Mouse (Mus musculus): Measurements from ENCODE around the gene Lingo2. TPM values are rescaled to one million over a fixed set of nuclear protein-coding genes. Genes with fewer than 3 reads are reported as not detected.
"Not testable (repeated sequence)": the region's sequence is repeated elsewhere in the genome, so short reads cannot be mapped to it uniquely, and the experiment has no call there.

The Lingo2 gene
- polyA plus RNA-seq, 1 experiment from 2014 or later, result 44.5 TPM

- WGBS, result 73% methylated on average over 7 of the region's 7 CpGs
- Histone ChIP-seq H3K9ac (no peak overlapping the region), H3K9me3 (no peaks in the 10 kb centered on the region), H3K36me3 (no peaks in the 10 kb centered on the region), H3K27me3 (no peaks in the 10 kb centered on the region), H3K4me1 (replicated peaks) (no peaks in the 10 kb centered on the region; the same call in 1 of the 2 replicates), H3K4me2 (no peak overlapping the region), H3K4me3 (no peak overlapping the region), H3K27ac (replicated peaks) (no peak overlapping the region)
- no peak for ATAC-seq (ENCODE audit: low read depth)
Observed at GRCm38 (mm10) chr4:35770810-35771209, 1180.7 kb downstream of the Lingo2 start.

DNA sequence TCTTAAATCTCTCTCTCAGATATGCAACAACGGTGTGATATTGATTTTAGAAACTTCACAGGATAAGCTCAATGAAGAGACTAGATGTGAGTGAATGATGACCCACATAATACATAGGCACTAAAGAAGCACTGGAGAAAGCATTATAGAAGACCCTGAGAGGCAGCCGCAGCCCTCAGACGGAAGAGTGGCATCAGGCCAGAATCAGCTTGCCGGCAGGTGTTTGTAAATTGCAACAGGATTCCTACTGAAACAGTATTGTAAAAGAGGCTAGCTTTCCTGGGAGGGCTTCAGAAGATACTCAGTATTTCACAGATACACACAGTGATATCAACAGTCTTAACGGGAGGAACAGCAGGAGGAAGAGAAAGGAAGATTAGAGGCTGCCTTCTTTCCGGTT is 1184.6 kb downstream of the Lingo2 start:
- H3K27ac ChIP-seq (replicated peaks), result no peak overlapping the region
- ATAC-seq (ENCODE audit: low read depth), result no peak
- no peaks in the 10 kb centered on the region for H3K36me3 ChIP-seq
- 68% methylated on average over 6 of the region's 6 CpGs for WGBS
- no peaks in the 10 kb centered on the region for H3K27me3 ChIP-seq
- no peak overlapping the region for H3K4me2 ChIP-seq
- no peaks in the 10 kb centered on the region; the same call in 1 of the 2 replicates for H3K4me1 ChIP-seq (replicated peaks)
- H3K9me3 ChIP-seq, result no peaks in the 10 kb centered on the region
- H3K4me3 ChIP-seq, result no peak overlapping the region
- H3K9ac ChIP-seq, result no peak overlapping the region

- WGBS, result 91% methylated on average over 5 of the region's 5 CpGs
- no peak for ATAC-seq (ENCODE audit: low read depth)
- no peaks in the 10 kb centered on the region for H3K9me3 ChIP-seq
- H3K27ac ChIP-seq (replicated peaks), result no peak overlapping the region
- H3K36me3 ChIP-seq, result no peaks in the 10 kb centered on the region
- H3K4me2 ChIP-seq, result no peak overlapping the region
- H3K9ac ChIP-seq, result no peak overlapping the region
- H3K27me3 ChIP-seq, result no peaks in the 10 kb centered on the region
- no peaks in the 10 kb centered on the region for H3K4me1 ChIP-seq (replicated peaks)
- H3K4me3 ChIP-seq, result no peak overlapping the region
Observed at GRCm38 (mm10) chr4:35761181-35761580, 1190.4 kb downstream of the Lingo2 start.

GRCm38 (mm10) chr4:35752121-35752860 is 1199.3 kb downstream of the Lingo2 start:
- Histone ChIP-seq H3K4me2 (no peak overlapping the region), H3K27ac (replicated peaks) (no peak overlapping the region), H3K4me1 (replicated peaks) (no peaks in the 10 kb centered on the region), H3K27me3 (no peaks in the 10 kb centered on the region), H3K9me3 (no peaks in the 10 kb centered on the region), H3K36me3 (no peaks in the 10 kb centered on the region), H3K4me3 (no peak overlapping the region), H3K9ac (no peak overlapping the region)
- WGBS, result 68% methylated on average over 6 of the region's 6 CpGs
- no peak for ATAC-seq (ENCODE audit: low read depth)

DNA sequence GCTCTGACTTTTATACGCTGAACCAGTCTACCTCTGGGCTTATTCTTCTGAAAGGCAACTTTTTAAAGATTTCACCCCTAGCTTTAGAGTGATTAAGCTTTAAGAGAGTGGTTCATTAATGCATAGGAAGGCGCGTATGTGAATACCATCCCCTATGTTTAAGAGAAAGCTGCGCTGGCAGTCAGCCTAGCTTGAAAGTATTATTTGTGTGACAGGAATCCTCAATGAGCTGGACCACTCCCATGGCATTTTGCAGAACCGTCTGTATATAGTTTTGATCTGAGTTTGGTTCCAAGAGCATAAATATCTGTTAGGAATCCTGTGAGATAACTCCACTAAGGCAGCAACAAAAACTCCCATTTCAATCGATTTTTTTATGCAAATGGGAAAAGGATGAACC is 1204.9 kb downstream of the Lingo2 start:
- no peak for ATAC-seq (ENCODE audit: low read depth)
- no peak overlapping the region for H3K27ac ChIP-seq (replicated peaks)
- no peaks in the 10 kb centered on the region for H3K27me3 ChIP-seq
- peaks cover 5% of the 10 kb centered on the region; the same call in 1 of the 2 replicates for H3K4me1 ChIP-seq (replicated peaks)
- 65% methylated on average over 6 of the region's 6 CpGs for WGBS
- no peaks in the 10 kb centered on the region for H3K36me3 ChIP-seq
- H3K4me2 ChIP-seq, result no peak overlapping the region
- no peak overlapping the region for H3K4me3 ChIP-seq
- no peaks in the 10 kb centered on the region for H3K9me3 ChIP-seq
- H3K9ac ChIP-seq, result no peak overlapping the region

- Histone ChIP-seq H3K27me3 (no peaks in the 10 kb centered on the region), H3K9me3 (peaks cover 9% of the 10 kb centered on the region; the same call in 1 of the 2 replicates), H3K9ac (no peak overlapping the region), H3K4me1 (replicated peaks) (no peaks in the 10 kb centered on the region), H3K4me2 (no peak overlapping the region), H3K36me3 (no peaks in the 10 kb centered on the region), H3K27ac (replicated peaks) (no peak overlapping the region), H3K4me3 (no peak overlapping the region)
- WGBS, result 65% methylated on average over 1 of the region's 1 CpGs
- ATAC-seq (ENCODE audit: low read depth), result no peak
Observed at GRCm38 (mm10) chr4:35724774-35725173, 1226.8 kb downstream of the Lingo2 start.

DNA sequence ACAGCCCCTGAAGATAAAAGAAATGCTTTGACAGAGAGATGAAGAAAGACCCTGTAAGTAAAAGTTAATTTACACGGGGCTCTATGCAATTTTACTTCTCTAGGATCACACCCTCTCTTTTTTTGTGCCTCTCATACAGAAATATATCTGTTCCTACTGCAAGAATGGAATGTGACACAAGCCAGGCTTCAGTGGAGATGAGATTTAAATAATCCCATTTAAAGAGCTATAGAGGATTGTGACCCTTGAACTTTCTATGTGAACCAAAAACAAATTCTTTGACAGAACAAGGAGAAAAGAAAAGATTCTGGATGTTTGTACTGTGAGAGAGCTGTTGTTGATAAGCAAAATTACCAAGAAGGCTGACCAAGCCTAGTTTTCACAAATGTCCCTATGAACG is 1247.4 kb downstream of the Lingo2 start:
- no peaks in the 10 kb centered on the region for H3K27me3 ChIP-seq
- no peak overlapping the region for H3K4me3 ChIP-seq
- no peaks in the 10 kb centered on the region for H3K9me3 ChIP-seq
- no peak overlapping the region for H3K27ac ChIP-seq (replicated peaks)
- 23% methylated on average over 2 of the region's 2 CpGs for WGBS
- no peaks in the 10 kb centered on the region; the same call in 1 of the 2 replicates for H3K36me3 ChIP-seq
- 0 out of 2 replicates have a peak, but pooled peaks cover 4% of the 10 kb centered on the region for H3K4me1 ChIP-seq (replicated peaks)
- ATAC-seq (ENCODE audit: low read depth), result no peak
- no peak overlapping the region for H3K9ac ChIP-seq
- H3K4me2 ChIP-seq, result no peak overlapping the region

DNA sequence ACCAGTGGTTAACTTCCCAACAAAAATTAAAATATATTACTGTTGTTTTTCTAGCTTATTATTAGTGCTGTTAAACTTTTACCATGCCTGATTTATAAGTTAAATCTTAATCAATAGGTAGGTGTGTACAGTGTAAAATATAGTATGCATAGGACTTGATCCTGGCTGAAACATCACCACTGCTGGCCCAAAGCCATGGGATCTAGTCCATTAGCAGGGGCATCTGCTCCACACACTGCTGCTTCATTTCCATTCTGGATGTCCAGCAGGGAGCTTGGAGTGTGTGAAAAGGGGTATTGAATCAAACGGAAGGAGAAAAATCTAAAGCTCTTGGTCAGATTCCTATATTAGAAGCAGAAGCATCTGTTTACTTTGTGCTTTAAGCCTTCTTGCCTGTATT is 1248.9 kb downstream of the Lingo2 start:
- no peak for ATAC-seq (ENCODE audit: low read depth)
- H3K4me1 ChIP-seq (replicated peaks), result 0 out of 2 replicates have a peak, but pooled peaks cover 9% of the 10 kb centered on the region
- H3K27ac ChIP-seq (replicated peaks), result no peak overlapping the region
- H3K4me2 ChIP-seq, result no peak overlapping the region
- 28% methylated on average over 1 of the region's 1 CpGs for WGBS
- no peaks in the 10 kb centered on the region for H3K9me3 ChIP-seq
- no peak overlapping the region for H3K4me3 ChIP-seq
- no peaks in the 10 kb centered on the region for H3K36me3 ChIP-seq
- no peaks in the 10 kb centered on the region for H3K27me3 ChIP-seq
- H3K9ac ChIP-seq, result no peak overlapping the region

DNA sequence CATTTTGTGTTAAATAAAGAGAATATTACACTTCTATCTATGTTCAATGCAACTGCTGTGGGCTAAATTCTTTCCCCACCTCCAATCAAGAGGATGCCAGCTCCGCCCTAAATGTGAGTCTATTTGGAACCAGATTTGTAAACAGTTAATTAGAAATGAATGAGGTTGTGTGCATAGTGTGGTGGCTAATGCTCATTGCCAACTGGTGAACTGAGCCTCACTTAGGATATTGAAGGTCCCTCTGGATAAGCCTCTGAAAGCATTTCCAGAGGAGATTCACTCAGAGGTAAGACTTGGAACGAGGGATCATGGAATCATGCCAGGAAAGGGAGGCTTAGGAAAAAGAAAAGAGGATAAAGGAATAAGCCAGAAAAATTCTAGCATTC is 1256.4 kb downstream of the Lingo2 start:
- no peaks in the 10 kb centered on the region for H3K36me3 ChIP-seq
- H3K4me2 ChIP-seq, result no peak overlapping the region
- H3K9ac ChIP-seq, result no peak overlapping the region
- no peaks in the 10 kb centered on the region for H3K9me3 ChIP-seq
- no peak overlapping the region for H3K4me3 ChIP-seq
- no peak for ATAC-seq (ENCODE audit: low read depth)
- no peaks in the 10 kb centered on the region for H3K27me3 ChIP-seq
- WGBS, result 76% methylated on average over 2 of the region's 2 CpGs
- no peak overlapping the region for H3K27ac ChIP-seq (replicated peaks)
- H3K4me1 ChIP-seq (replicated peaks), result 0 out of 2 replicates have a peak, but pooled peaks cover 5% of the 10 kb centered on the region

GRCm38 (mm10) chr4:35694360-35695136 is 1257.0 kb downstream of the Lingo2 start:
- Histone ChIP-seq H3K27ac (replicated peaks) (no peak overlapping the region), H3K36me3 (no peaks in the 10 kb centered on the region), H3K4me2 (no peak overlapping the region), H3K4me1 (replicated peaks) (0 out of 2 replicates have a peak, but pooled peaks cover 5% of the 10 kb centered on the region), H3K9ac (no peak overlapping the region), H3K4me3 (no peak overlapping the region), H3K27me3 (no peaks in the 10 kb centered on the region), H3K9me3 (no peaks in the 10 kb centered on the region)
- 92% methylated on average over 4 of the region's 4 CpGs for WGBS
- no peak for ATAC-seq (ENCODE audit: low read depth)

- WGBS, result 81% methylated on average over 5 of the region's 5 CpGs
- Histone ChIP-seq H3K36me3 (no peaks in the 10 kb centered on the region), H3K9me3 (no peaks in the 10 kb centered on the region), H3K27ac (replicated peaks) (no peak overlapping the region), H3K27me3 (no peaks in the 10 kb centered on the region), H3K4me1 (replicated peaks) (peaks cover 6% of the 10 kb centered on the region; the same call in 1 of the 2 replicates), H3K4me2 (no peak overlapping the region), H3K4me3 (no peak overlapping the region), H3K9ac (no peak overlapping the region)
- ATAC-seq (ENCODE audit: low read depth), result no peak
Observed at GRCm38 (mm10) chr4:35690521-35690920, 1261.0 kb downstream of the Lingo2 start.

- not testable (repeated sequence) for H3K27ac ChIP-seq (replicated peaks); H3K9me3 ChIP-seq; H3K9ac ChIP-seq; H3K4me1 ChIP-seq (replicated peaks); H3K4me3 ChIP-seq; H3K27me3 ChIP-seq; H3K4me2 ChIP-seq; H3K36me3 ChIP-seq
- WGBS, result 56% methylated on average over 5 of the region's 5 CpGs
- peak; percentile 71 for ATAC-seq (ENCODE audit: low read depth)
Observed at GRCm38 (mm10) chr4:35688498-35689240, 1262.9 kb downstream of the Lingo2 start.

All from neural tube, embryonic 13.5 days (tissue).